Mouse (Mus musculus): ENCODE data around the gene Hvcn1. TPM values are rescaled to one million over a fixed set of nuclear protein-coding genes. Genes with fewer than 3 reads are reported as not detected.

Gene Hvcn1
- 33.1 and 50.8 TPM in 2 replicates for polyA plus RNA-seq (2012)

GRCm38 (mm10) chr5:122206475-122206874, at the start of gene Hvcn1:
Hvcn1 (plus strand) TSS chr5:122206804.

GRCm38 (mm10) chr5:122157827-122158381, 48.7 kb upstream of the Hvcn1 start, which contains the start of gene Ppp1cc:
Ppp1cc (plus strand) TSS chr5:122158278.

GRCm38 (mm10) chr5:122263933-122264905, 57.6 kb downstream of the Hvcn1 start, which contains the start of gene Tctn1:
Tctn1 (minus strand) TSS chr5:122264460.

GRCm38 (mm10) chr5:122284183-122285028, 77.8 kb downstream of the Hvcn1 start, which contains the start of gene Pptc7:
Pptc7 (plus strand) TSS chr5:122284365.

Other genes starting within 250 kb of the Hvcn1 start
- 0.43 and 1.8 TPM in 2 replicates for gene Cux2, start 156.7 kb upstream of the Hvcn1 start, polyA plus RNA-seq (2012)
- 0.29 TPM in 1 of 2 replicates, not detected in the other for gene Myl2, start 105.9 kb upstream of the Hvcn1 start, polyA plus RNA-seq (2012)
- gene Ccdc63, start 66.0 kb upstream of the Hvcn1 start, polyA plus RNA-seq (2012): 0.30 and 0.34 TPM in 2 replicates
- 114 and 165 TPM in 2 replicates for gene Ppp1cc, start 48.5 kb upstream of the Hvcn1 start, polyA plus RNA-seq (2012)
- gene Tctn1, start 57.7 kb downstream of the Hvcn1 start, polyA plus RNA-seq (2012): 9.7 and 12.0 TPM in 2 replicates
- gene Pptc7, start 77.6 kb downstream of the Hvcn1 start, polyA plus RNA-seq (2012): 9.4 and 11.1 TPM in 2 replicates
- gene Rad9b, start 147.4 kb downstream of the Hvcn1 start, polyA plus RNA-seq (2012): 0.61 and 1.3 TPM in 2 replicates
- 8.8 and 10.1 TPM in 2 replicates for gene Vps29, start 147.6 kb downstream of the Hvcn1 start, polyA plus RNA-seq (2012)
- gene Gpn3, start 165.1 kb downstream of the Hvcn1 start, polyA plus RNA-seq (2012): 37.5 and 39.2 TPM in 2 replicates
- gene Fam216a, start 165.6 kb downstream of the Hvcn1 start, polyA plus RNA-seq (2012): 45.8 and 47.2 TPM in 2 replicates
- 52.9 and 66.4 TPM in 2 replicates for gene Arpc3, start 185.1 kb downstream of the Hvcn1 start, polyA plus RNA-seq (2012)
- gene Anapc7, start 214.9 kb downstream of the Hvcn1 start, polyA plus RNA-seq (2012): 16.9 and 25.5 TPM in 2 replicates

All from megakaryocyte-erythroid progenitor cell, adult 5 weeks (primary cell).